In genomic region chr11:79686501-79687121, GRCm38 (mm10) we compare ENCODE assay signal across 8 mouse cellular contexts.
A peak's percentile ranks its signal among the peaks of the same experiment; 100 is the strongest.
DNase-seq lines count a peak whose midpoint lies in the region; ATAC-seq lines count a peak whose summit lies in the region.

No protein-coding gene starts in this region.

- no peaks in the 10 kb centered on the region for H3K4me1 ChIP-seq in hindbrain, embryonic 14.5 days (replicated peaks; ENCODE audit: control insufficient read depth, insufficient read depth, low read length)

- H3K9me3 ChIP-seq in hindbrain, embryonic 14.5 days (ENCODE audit: control insufficient read depth, low read length) = no peaks in the 10 kb centered on the region

- no peaks in the 10 kb centered on the region for H3K27me3 ChIP-seq in hindbrain, embryonic 14.5 days (ENCODE audit: control insufficient read depth, insufficient read depth, low read length)

- H3K4me3 ChIP-seq in hindbrain, embryonic 14.5 days (replicated peaks; ENCODE audit: low read length) = no peak overlapping the region

- H3K9ac ChIP-seq in hindbrain, embryonic 14.5 days = no peak overlapping the region

- no peak overlapping the region for H3K4me2 ChIP-seq in hindbrain, embryonic 14.5 days (replicated peaks)

- peak; percentile 31 for DNase-seq in MEL-GATA-1-ER (ENCODE audit: extremely low read depth, low read depth)
- peak; percentile 91 for DNase-seq in cerebellum, adult 8-10 months
- peak; percentile 94 for DNase-seq in hindbrain, embryonic 14.5 days (ENCODE audit: low spot score)
- DNase-seq in layer of hippocampus, postnatal 14 days (ENCODE audit: low spot score in 2 of 2) = peak; percentile 89 to 91
- peak; percentile 95 for DNase-seq in lung, postnatal 36 days
- DNase-seq in retina, postnatal 1 day = peak; percentile 91
- DNase-seq in thymus, postnatal 4 days = peak; percentile 97

- no peak overlapping the region for H3K27ac ChIP-seq in hindbrain, embryonic 14.5 days

- peak; percentile 74 for ATAC-seq in frontal cortex, adult (ENCODE audit: low TSS enrichment)
- ATAC-seq in hindbrain, embryonic 14.5 days (ENCODE audit: low FRiP score) = peak; percentile 64; the same call in 1 of the 2 replicates

- H3K36me3 ChIP-seq in hindbrain, embryonic 14.5 days (replicated peaks; ENCODE audit: control insufficient read depth, insufficient read depth) = peaks cover 53% of the 10 kb centered on the region

- 69% methylated on average over 26 of the region's 26 CpGs for WGBS in hindbrain, embryonic 14.5 days

Comparison
In these comparisons a context has a peak if more than half of its experiments do, and no peak if none do; other contexts are left out.
1. DNase-seq: peak in every context shown above with its lines; median percentile 97 in thymus, postnatal 4 days; 95 in lung, postnatal 36 days; 94 in hindbrain, embryonic 14.5 days; 91 in cerebellum, adult 8-10 months; 91 in retina, postnatal 1 day; 90 in layer of hippocampus, postnatal 14 days; 31 in MEL-GATA-1-ER.